Mouse (Mus musculus): ENCODE data around the gene Hoxd4. TPM values are rescaled to one million over a fixed set of nuclear protein-coding genes. Genes with fewer than 3 reads are reported as not detected.

Hoxd4 gene
- total RNA-seq, 2 experiments from 2014 or later, result not detected

DNA sequence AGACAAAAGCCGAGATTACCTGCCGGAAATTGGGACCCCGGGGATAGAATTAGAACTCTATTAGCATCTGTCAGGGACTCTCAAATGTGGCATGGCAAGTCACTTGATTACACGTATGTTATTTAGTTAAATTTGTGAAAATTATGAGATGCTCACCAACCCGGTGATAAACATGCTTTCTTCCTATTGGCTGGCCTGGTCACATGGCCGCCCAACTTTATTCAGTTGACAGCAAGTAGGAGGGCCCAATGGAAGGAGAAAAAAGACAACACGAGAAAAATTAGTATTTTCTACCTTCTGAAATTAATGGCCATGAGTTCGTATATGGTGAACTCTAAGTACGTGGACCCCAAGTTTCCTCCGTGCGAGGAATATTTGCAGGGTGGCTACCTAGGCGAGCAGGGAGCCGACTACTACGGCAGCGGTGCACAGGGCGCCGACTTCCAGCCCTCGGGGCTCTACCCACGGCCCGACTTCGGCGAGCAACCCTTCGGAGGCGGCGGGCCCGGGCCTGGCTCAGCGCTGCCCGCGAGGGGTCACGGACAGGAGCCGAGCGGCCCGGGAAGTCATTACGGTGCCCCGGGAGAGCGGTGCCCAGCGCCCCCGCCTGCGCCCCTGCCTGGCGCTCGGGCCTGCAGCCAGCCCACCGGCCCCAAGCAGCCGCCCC lies 15.4 kb downstream of the Hoxd4 start:
- no peak for DNase-seq (ENCODE audit: low spot score in 2 of 2)

DNA sequence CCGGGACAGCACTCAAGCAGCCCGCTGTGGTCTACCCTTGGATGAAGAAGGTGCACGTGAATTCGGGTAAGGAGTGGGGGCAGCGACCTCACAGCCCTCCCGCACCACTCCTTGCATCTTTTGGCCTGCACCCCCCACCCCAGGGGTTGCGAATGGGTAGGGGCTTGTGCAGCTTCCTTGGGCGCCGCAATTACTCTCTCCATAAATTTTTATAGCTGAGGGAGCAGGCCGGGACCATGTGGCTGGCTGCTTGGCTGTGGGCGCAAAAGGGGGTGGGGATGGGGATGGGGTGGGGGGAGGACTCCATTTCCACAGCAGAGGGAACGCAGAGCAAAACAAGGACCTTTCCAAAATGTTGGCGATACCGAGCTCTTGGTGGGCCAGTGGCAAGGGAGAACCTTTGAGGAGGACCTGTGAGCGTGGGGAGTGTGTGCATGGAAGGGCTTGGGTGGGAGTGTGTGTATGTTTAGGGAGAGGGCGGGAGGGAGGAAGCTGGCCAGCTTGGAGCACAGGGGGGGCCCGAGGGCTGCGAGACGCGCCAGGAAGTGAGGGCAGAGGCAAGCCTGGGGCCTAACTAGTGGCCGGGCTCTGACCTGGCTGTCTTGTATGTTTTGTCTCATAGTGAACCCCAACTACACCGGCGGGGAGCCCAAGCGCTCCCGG lies 16.0 kb downstream of the Hoxd4 start:
- no peak for DNase-seq (ENCODE audit: low spot score in 2 of 2)

DNA sequence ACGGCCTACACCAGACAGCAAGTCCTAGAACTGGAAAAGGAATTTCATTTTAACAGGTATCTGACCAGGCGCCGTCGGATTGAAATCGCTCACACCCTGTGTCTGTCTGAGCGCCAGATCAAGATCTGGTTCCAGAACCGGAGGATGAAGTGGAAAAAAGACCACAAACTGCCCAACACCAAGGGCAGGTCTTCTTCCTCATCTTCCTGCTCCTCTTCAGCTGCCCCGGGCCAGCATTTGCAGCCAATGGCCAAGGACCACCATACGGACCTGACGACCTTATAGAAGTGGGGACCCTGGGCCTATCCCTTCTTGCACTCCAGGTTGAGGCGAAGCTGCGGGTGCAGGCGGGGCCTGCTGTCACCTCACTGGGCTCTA lies 16.6 kb downstream of the Hoxd4 start:
- no peak for DNase-seq (ENCODE audit: low spot score in 2 of 2)

DNA sequence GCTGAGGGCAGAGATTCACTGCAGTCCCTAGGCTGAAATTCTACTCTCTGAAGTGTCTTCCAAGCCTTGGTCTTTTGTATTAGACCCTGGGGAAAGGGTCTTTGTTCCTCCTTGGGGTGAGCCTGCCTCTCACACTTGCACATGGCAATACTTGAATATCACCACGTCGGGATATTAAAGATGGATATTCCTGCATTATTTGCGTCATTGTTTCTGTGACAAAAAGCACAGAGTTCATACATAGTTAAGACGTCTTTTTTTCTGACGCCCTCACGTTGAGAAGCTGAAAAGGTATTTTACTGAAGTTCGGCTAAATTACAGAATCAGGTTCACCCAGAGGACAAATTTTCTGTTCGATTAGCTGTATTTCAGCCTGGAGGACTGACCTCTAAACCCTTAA lies 18.6 kb downstream of the Hoxd4 start:
- DNase-seq (ENCODE audit: low spot score in 2 of 2), result no peak

DNA sequence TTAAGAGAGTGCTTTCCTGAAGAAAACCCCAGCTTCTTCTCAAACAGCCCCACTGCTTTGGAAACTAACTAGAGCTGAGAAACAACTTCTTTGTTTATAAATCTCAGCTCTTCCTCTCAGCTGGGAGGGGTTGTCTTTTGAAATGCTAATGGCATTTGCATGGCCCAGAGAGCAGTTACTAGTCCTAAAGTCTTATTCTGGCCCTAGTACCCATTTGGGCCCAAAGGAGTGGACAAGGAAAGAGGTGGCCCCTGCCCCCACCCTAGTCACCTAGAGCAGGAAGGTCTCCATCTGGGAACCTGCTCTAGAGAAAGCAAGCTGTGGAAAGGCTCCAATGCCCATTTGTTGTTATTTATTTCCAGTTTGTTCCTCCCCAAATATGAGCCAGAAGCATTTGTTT lies 19.3 kb downstream of the Hoxd4 start:
- no peak for DNase-seq (ENCODE audit: low spot score in 2 of 2)

DNA sequence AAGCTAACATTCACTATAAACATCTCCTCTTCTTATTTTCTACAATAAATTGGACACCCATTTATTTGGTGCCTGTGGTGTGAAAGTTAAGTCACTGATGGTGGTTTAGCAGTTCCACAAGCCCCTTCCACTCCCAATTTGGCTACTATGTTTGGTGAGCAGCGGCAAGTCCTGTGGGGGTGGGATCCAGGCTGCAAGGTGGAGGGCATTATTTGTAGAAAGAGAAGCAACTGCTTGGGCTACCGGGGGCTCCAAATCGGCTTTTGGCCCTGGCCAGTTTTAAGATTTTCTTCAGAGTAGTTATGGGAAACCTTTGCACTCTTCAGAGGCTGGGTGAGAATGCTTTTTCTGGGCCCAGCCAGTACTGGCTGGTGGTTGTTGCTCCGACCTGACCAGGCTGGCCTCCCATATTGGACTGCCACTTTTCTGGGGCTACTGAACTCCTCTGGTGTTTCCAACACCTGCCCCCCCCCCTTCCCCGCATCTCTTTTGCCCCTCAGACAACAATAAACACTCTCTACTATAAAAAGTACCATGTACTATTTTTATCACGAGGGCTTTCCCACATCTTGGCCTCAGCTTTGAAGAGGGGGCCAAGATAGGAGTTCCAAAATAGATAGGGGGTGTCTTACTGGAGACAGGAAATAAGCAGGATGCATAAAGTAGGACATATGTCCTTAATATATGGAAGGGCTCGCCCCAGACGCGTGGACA lies 20.2 kb downstream of the Hoxd4 start:
- no peak for DNase-seq (ENCODE audit: low spot score in 2 of 2)

DNA sequence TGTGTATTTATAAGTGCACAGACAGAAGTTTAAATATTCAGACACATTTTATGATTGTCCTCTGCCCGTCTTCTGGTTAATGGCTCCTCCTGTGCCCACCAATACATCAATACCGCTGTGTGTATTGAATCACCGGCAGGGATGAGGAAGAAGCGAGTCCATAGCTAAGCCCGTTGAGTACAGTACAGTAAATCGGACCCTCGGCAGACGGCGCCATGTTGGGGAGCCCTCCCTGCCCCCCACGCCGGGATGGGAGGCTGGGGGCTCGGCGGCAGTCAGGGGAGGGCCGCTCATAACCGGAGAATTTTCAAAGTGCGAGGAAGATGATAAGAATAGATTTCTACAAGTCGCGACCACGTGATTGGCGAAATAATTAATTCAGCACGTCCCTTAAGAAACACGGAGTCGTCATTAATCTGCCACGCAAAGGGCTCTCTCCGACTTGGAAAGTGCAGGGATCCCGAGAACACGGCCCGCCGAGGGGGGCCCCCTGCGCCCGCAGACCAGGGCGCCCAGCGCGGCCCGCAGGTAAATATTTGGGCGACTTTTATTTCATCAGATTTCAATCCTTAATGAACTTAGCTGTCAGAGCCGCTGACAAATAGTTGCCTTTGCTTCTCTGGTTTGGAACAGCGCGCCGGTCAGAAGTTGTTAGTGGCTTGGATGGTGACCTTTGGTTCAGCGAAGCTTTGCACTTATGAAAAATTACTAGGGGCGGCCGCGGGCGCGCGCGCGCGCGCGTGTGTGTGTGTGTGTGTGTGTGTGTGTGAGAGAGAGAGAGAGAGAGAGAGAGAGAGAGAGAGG lies 21.0 kb downstream of the Hoxd4 start:
- DNase-seq (ENCODE audit: low spot score in 2 of 2), result no peak

DNA sequence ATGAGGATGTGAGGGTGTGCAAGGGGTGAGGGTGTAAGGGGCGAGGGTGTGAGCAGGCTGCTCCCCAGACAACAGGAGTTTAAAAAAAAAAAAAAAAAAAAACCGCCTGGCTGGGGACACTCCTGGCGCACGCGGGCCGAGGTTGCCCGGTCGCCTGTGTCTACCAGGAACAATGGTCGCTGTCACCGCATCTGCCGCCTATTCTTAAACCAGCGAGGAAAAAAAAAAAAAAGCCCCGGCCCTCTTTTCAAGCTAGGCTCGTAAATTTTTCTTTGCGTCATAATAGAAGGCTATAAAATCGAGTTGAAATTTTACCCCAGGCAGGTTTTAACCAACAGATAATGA lies 21.6 kb downstream of the Hoxd4 start:
- DNase-seq (ENCODE audit: low spot score in 2 of 2), result no peak

DNA sequence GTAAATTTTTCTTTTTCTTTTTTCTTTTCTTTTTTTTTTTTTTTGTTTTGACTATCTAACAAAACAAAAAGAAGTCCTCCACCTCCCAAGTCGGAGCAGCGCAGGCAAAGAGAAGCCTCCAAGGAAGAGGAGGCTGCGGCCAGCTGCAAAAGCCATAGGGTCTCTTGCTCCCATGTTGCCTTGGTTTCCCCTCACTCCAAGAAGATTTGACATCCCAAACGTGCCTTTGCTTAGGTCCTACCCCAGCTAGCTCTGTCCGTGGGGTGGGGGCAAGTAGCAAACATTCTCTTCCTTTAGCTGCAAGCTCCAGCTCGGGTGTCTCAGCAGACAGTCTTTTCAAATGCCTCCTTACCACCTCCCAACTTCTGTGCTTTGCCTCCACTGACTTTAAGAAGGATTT lies 22.0 kb downstream of the Hoxd4 start:
- no peak for DNase-seq (ENCODE audit: low spot score in 2 of 2)

DNA sequence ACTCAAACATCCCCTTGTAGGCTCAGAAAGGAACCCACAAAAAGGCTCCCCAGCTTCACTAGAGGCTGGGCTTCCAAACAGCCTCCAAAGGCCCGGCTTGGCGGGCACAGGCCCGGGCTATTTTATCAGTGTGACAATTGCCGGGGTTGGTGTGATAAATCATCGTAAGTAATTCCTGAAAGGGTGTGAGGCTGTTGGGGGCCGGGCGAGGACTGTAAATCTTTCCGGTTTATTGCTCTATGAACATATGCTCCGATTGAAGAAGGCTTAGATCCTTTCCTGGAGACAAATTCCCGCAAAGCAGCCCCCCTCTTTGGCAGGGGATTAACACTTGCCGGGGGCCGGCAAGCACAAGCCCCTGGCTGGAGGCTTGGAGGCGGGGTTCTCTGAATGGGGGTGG lies 22.7 kb downstream of the Hoxd4 start:
- DNase-seq (ENCODE audit: low spot score in 2 of 2), result no peak

DNA sequence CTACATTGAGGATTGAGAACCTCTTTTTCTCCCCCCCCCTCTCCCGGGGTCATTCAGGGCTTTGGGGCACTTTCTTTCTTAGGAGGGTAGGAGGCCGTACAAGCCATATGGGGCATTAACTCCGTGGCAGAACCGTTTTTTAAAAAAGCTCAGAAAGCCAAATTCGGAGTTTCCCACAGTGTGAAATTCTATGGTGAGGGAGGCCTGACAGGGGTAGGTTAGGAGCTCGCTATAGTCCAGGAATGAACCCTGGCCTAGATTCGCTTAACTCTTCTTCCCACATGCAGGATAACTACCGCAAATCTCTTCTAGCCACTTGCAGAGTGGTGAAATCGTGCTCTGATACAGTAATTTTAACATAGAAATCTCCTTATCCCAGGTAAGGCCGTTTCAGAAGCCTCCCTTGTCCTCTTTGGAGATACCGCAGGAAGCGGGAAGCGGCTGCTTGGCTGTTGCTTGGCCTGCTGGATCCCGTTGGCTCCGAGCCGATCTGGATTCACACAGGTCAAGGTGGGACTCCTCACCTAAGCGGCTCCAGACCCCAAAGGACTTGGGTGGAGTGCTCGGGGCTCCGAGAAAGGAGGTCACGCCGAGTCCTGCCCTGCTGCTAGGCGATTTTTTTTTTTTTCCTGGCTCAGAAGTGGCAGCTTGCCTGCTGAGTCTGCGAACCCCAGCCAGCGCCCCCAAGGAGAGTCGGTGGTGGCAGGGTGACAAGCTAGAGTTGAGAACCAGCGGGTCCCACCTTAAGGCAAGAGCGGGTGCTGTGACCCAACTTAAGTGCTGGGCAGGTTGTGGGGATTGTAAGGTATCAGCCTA lies 23.5 kb downstream of the Hoxd4 start:
- DNase-seq (ENCODE audit: low spot score in 2 of 2), result no peak

DNA sequence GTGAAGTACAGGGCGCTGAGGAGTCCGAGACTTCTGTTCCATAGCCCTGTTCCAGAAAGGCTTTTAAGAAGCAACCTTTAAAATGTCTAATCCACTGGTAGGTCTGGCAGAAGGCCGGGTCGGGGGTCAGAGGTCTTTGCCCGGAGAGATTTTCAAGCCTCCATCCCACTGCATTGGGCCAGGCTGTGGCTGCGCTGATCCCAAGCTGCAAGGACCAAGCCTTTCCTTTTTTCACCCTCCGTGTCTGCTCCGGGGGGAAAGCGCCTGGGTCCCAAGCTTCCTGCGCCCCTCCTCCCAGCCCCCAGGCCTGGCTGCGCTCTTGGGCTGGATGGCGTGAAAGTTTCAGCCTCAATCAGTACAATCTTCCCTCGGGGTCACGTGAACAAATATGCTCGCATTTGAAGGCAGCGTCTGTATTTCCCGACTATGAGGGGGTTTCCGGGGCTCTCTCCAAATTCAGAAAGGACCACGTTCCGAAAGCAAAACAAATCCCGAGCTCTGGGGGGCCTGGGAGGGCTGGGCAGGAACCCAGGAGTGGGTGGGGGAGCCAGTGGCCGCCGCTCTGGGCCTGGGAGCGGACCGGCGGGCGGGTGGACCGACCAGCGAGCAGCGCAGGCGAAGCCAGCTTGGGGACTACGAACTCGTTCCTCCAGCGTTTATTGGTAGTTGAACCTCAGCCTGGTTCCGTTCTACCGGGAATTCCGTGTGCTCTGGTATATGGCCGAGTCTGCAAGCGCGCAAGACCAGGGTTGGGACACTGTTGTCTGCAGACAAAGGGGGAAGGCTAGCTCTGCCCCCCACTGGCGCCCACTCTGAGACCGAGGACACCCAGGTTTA lies 24.3 kb downstream of the Hoxd4 start:
- DNase-seq (ENCODE audit: low spot score in 2 of 2), result no peak

DNA sequence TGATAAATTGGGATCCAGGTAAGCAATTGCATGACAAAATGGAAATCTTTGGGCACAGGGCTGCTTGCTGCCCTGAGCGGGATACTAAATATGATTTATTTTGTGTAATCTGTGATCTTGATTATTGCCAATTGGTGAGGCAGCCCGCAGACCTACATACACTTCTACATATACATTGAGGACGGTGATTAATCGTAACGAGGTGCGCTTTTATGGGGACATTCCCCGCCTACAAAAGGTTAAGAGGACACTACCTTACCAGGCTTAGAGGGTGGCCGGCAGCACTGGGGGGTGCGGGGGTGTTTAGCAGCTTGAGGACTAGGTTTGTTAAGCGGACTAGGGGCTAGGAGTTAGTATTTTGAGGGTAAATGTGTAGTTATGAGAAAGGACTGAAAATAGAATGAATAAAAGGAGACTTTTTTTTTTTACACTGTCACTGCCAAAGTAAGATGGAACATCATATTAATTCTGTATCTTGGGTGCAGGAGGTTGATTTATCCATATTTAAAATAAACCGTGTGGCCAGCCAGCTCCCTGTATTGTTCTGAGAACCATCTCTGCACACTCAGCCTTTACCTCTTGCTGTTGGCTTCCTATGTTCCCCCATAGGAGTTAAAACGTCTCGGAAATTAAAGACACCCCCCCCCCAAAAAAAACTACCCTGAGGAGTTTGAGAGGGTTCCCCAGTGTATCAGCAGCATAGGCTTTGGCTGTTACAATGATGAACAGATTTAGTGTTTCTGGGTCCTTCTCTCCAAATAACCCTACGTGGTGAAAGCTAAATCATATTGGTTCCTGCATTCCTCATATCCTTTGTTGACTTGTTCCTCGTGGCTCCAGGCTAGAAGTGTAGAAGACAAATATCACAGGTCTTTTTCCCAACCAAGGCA lies 25.2 kb downstream of the Hoxd4 start:
- no peak for DNase-seq (ENCODE audit: low spot score in 2 of 2)

DNA sequence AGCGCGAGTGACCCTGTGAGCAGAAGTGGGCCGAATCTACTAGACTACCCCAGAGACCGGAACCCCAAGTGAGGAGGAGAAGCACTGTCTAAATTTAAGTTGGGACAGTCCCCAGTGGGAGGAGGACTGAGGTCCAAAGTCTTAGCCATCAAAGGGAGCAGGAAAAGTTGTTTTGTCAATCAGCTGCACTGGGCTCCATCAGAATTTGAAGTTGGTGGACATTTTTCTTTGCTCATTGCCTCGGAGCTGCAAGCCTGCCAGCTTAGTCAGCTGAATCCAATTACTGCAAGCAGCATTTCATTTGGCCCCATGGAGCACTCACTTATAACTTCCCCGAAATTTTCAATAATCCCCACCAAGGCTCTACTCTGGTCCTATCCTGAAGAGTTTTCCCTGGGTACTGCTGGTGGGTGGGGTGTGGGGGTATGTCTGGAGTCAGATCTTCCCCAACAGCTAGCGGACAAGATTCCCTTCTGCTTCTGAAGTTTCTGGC lies 25.9 kb downstream of the Hoxd4 start:
- no peak for DNase-seq (ENCODE audit: low spot score in 2 of 2)

DNA sequence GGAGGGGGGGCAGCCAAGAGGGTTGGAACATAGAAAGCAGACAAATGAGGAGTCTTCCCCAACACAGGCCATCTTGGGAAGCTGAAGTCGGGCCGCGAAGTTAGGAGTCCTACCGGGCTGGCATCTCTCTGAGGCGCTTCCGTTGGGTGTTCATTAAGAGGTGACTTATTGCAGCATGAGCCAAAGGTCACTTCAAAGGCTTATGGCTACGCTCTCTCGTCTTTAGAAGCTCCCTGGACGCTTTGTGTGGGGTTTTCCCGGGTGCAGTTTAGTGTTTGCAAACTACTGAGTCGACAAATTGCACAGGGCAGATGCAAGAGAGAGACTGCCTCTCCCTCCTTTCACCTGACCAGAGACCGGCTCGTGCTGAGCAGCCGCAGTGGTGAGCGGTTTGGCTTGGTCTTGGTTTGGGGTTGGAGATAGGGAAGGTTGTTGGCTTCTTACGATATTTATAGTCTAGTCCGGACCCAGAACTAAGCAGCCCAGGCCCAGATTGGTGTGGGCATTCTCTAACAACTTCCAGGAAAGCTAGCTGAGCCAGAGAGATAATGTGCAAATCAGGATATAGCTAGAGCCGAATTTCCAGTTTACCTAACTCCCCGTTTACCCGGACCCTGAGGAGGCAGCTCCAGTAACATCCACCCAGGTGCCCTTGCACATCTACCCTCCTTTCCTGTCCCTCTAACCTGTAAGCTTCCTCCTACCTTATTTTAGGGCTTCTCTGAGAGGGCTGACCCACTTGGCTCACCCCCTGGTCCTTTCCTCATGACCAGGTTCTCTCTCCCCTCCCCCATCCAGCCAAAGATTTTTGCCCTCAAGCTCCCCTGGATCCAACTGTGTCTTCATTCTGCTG lies 27.1 kb downstream of the Hoxd4 start:
- DNase-seq (ENCODE audit: low spot score in 2 of 2), result no peak

DNA sequence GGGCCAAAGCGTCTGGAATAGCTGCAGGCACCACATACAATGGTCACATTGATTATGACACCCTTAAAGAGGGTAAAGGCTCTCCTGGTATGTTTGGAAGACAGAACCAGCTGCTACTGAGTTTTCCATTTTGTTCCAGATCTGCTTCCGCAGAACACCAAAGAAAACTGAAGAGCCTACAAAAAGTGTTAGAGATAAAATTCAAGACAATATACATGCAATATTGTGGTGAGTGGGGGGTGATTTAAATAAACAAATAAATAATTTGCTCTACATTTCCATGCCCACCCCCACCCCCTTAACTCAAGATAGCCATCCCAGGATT lies 27.7 kb downstream of the Hoxd4 start:
- no peak for DNase-seq (ENCODE audit: low spot score in 2 of 2)

DNA sequence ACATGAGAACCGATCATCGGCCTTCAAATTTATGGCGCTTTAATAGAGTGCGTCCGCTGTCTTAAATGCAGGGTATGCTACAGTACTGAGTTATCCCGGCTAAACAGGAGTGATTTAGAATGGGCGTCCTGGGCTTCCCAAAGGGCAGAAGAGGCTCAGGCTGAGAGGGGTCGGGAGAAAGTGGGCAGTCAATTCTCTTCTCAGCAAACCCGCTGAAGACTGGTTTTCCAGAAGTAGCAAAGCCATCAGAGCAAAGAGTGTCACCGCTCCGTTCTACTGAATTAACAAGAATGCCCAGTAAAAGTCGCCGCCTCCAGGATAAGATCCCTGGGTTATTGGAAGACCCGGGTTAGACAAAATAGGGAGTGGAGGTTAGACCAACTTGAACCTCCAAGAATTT lies 28.1 kb downstream of the Hoxd4 start:
- DNase-seq (ENCODE audit: low spot score in 2 of 2), result no peak
